Mouse (Mus musculus) embryonic stem cell, embryonic (primary cell): ENCODE data around the gene Pck2.

Source experiments
- CTCF ChIA-PET, 4 experiments: fragments of 300-600 bp in 2 of 4; fragments of 350-600 bp in 2 of 4; sonication (Branson Sonifier 250); formaldehyde crosslinking; loops; one replicate each; lab custom pipeline; 2022; ENCODE audit warnings: inconsistent platforms in 2 of 4; lab: Charles Lee
- POLR2A ChIA-PET, 4 experiments: fragments of 300-600 bp in 2 of 4; fragments of 350-600 bp in 2 of 4; sonication (Branson Sonifier 250); formaldehyde crosslinking; loops; one replicate each; lab custom pipeline; 2022; ENCODE audit warnings: antibody characterized with exemption in 4 of 4, inconsistent platforms in 1 of 4; lab: Charles Lee

Pck2 gene

DNA sequence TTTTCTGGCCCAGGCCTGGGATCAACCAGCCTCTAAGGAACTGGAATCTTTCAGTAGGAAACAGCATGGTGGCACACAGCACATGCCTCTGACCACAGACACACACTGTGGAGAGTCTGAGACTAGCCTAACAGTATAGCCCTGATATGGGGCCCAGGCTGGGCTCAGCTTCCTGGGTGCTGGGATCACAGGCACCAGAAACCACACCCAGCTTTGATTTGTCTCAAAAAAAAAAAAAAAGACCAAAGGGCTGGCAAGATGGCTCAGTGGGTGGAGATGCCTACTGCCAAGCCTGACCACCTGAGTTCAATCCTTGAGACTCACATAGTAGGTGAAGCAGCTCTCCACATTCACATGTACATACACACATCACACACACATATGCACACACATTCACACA, 14.6 kb downstream of the Pck2 start:
- POLR2A ChIA-PET = interaction anchor here in 2 of 4 experiments (0.6 to 6.5 kb wide), 13 partner anchors 9 to 911 kb away, joined by 3 to 96 read pairs (median 3); partner anchors contain the start of genes Pck2 (in 1 of the 2), Psme2 (in 1 of the 2) and Rnf31 (in 1 of the 2)
- CTCF ChIA-PET = interaction anchor here in 2 of 4 experiments (0.6 to 1.1 kb wide), 7 partner anchors 31 to 690 kb away, joined by 3 read pairs; partner anchors contain the start of gene Emc9 (in 1 of the 2)

DNA sequence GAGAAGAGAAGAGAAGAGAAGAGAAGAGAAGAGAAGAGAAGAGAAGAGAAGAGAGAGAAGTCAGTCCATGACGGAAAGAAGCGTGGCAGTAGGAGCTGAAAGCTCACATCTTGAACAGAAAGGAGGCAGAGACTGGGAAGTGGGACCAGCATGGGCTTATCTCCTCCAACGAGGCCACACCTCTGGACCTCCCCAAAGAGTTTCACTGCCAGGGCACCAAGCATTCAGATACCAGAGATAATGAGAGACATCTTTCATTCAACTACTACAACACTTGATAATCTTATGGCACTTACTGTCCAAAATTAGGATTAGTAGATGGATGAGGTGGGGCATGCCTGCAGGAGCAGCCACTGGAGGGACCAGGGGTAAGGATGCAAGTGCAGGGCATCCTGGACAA, 15.7 kb downstream of the Pck2 start:
- CTCF ChIA-PET = interaction anchor here in 3 of 4 experiments (0.5 to 2.1 kb wide), 9 partner anchors 9 to 268 kb away, joined by 3 to 17 read pairs (median 4); partner anchors contain the start of genes Emc9 (in 1 of the 3), Nfatc4 (in 1 of the 3), Pck2 (in 1 of the 3) and Psme2 (in 1 of the 3)
- POLR2A ChIA-PET = interaction anchor here in 3 of 4 experiments (0.7 to 6.5 kb wide), 10 partner anchors 9 to 268 kb away, joined by 3 to 96 read pairs (median 4); partner anchors contain the start of genes Pck2 (in 2 of the 3), Psme2 (in 1 of the 3) and Rnf31 (in 1 of the 3)

DNA sequence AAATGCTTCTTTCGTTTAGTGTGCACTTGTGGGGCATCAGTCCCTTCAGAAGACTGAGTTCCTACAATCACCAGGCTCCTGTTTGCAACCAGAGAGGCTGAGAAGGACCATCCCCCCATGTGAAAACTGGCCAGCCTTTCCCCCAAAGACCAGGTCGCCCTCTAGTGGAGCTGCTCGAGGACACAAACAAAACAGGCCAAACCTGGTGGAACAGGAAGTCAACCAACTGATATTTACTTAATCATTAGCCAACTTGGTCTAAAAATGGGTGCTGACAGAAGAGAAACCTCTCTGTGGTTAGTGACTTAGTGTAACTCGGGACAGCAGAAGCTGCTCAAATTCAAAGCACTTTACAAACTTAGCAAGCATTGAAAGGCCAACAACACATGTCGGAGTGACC, 16.9 kb downstream of the Pck2 start:
- ChIA-PET POLR2A (interaction anchor here in 3 of 4 experiments (0.6 to 6.5 kb wide), 18 partner anchors 8 to 676 kb away, joined by 3 to 96 read pairs (median 4); partner anchors contain the start of genes Pck2 (in 2 of the 3), Dhrs4 (in 1 of the 3), Fitm1 (in 1 of the 3) and Tgm1 (in 1 of the 3)), CTCF (interaction anchor here in 3 of 4 experiments (0.6 to 3.5 kb wide), 15 partner anchors 9 to 478 kb away, joined by 3 to 17 read pairs (median 4); partner anchors contain the start of genes Psme2 (in 2 of the 3), Rnf31 (in 2 of the 3), Dhrs4 (in 1 of the 3) and Nfatc4 (in 1 of the 3))

DNA sequence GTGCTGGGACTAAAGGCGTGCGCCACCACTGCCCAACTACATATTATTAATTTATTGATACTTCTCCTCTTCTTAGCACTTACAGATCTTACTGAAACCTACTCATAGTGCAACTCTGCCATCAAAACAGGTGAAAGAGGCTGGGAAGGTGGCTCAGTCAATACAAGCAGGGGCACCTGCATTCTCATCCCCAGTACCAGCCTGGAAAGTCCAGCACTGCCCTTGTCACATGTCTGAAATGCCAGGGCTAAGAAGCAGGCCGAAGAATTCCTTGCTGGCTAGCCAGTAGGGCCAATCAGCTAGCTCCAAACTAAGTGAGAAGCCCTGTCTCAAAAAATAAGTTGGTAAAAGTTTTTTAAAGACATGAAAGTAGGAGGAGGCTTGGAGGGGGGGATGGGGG, 17.5 kb downstream of the Pck2 start:
- ChIA-PET CTCF (interaction anchor here in 3 of 4 experiments (0.5 to 3.5 kb wide), 13 partner anchors 11 to 460 kb away, joined by 3 to 17 read pairs (median 4); partner anchors contain the start of genes Psme2 (in 2 of the 3), Rnf31 (in 2 of the 3), Dhrs4 (in 1 of the 3) and Emc9 (in 1 of the 3)), POLR2A (interaction anchor here in 3 of 4 experiments (0.6 to 6.5 kb wide), 18 partner anchors 9 to 480 kb away, joined by 3 to 96 read pairs (median 4); partner anchors contain the start of genes Pck2 (in 2 of the 3), Dhrs4 (in 1 of the 3), Psme2 (in 1 of the 3) and Rnf31 (in 1 of the 3))

DNA sequence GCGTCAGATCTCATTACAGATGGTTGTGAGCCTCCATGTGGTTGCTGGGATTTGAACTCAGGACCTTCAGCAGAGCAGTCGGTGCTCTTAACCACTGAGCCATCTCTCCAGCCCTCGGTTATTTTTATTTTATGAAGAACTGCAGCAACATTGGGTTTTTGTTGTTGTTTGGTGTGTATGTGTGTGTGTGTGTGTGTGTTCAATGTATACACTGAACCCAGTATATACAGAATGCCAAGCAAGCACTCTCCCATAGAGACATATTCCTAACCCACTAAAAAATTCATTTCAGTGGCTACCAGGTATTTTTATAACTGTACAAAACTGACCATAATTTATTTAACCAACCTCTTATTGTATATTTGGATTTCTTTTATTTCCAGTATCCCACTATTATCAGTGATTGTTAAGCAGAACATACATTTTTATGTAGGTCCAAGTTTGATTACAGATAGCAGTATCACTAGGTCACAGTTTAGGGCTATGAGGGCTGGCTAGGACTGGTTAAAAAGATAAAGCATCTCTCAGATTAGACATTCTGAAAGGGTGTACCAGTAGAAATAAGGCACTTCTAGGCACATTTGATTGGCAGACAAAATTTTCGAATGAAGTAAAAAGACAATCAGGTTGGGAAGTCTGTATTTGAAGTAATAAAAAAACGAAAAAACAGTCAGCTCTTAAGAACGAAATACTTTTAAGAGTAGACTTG, 18.8 kb downstream of the Pck2 start:
- ChIA-PET POLR2A (interaction anchor here in 3 of 4 experiments (0.7 to 8.6 kb wide), 32 partner anchors 8 to 481 kb away, joined by 3 to 92 read pairs (median 16); partner anchors contain the start of genes Pck2 (in 3 of the 3), Psme1 (in 3 of the 3), Psme2 (in 3 of the 3) and Rnf31 (in 3 of the 3)), CTCF (interaction anchor here in 3 of 4 experiments (0.5 to 3.5 kb wide), 9 partner anchors 17 to 203 kb away, joined by 3 to 18 read pairs (median 5); partner anchors contain the start of genes Dhrs4 (in 1 of the 3), Ltb4r2 (in 1 of the 3), Pck2 (in 1 of the 3) and Psme2 (in 1 of the 3))

DNA sequence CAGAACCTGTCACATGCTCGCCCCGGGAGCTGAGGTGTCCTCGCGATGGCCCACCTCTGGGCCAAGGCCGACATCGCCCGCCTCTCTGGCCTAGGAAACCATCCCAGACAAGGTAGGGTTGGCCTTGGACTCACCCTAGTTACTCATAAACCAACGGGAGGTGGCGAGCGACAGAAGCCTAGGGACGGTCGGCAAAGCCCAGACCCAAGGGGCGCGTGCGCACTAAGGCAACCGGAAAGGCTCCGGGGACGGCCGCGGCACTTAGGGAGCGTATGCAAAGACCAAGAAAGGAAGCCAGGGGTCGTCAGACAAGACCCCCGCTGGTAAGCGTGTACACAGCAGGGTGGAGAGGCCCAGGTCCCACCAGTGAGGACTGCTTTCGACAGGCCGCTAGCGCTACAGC, 19.7 kb downstream of the Pck2 start, which contains the start of gene Dcaf11:
TSS of gene Dcaf11 (plus strand) at position 208 of the 403 bp plus-strand sequence.
- POLR2A ChIA-PET = interaction anchor here (0.5 to 8.6 kb wide), 92 partner anchors 8 to 633 kb away, joined by 3 to 92 read pairs (median 6); partner anchors contain the start of genes Psme1 (in 4 of the 4), Emc9 (in 3 of the 4), Pck2 (in 3 of the 4) and Psme2 (in 3 of the 4)
- CTCF ChIA-PET = interaction anchor here in 3 of 4 experiments (0.7 to 3.5 kb wide), 26 partner anchors 8 to 545 kb away, joined by 3 to 18 read pairs (median 6); partner anchors contain the start of genes Dhrs4 (in 1 of the 3), Emc9 (in 1 of the 3), Ngdn (in 1 of the 3) and Pck2 (in 1 of the 3)

DNA sequence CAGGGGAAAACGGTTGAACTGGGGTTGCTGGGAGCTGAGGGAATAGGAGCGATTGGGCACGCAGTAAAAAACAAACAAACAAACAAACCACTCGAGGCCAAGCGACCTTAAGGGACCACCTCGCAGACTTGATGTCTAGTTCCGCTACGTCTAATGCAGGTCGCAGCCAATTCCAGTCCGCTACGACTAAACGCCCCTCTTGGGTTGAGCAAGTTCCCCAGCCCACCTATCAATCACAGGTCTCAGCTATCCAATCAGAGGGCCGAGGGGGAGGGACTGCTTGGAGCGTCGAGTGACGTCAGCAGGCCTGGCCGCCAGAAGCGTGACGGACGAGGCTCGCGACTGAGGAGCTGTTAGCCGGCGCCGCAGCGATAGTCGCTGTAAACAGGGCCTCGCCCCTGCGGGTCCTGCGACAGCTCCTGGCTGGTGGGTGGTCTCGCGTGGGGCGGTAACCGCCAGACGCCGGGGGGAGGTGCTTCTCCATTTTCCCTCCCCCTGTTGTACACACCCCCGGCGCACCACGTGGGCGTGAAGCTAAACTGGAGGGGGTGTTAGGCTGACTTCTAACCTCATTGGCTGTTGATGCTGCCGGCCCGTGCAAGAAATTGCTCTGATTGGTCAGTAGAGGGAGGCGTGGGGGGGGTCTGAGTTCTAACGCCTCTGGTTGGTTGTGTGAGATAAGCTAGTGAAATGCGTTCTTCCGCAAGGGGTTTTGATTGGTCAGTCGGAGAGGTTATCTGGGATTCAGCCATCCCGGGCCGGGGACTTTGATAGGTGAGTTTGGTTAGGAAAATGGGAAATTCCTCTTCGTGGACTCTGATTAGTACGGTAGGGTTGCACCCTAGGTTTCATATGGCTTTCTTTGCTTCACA, 20.4 kb downstream of the Pck2 start, which contains the start of gene A730061H03Rik:
TSS of gene A730061H03Rik (minus strand) at position 205 of the 872 bp plus-strand sequence.
- POLR2A ChIA-PET = interaction anchor here (0.5 to 8.6 kb wide), 113 partner anchors 9 to 634 kb away, joined by 3 to 92 read pairs (median 5); partner anchors contain the start of genes Psme1 (in 4 of the 4), Emc9 (in 3 of the 4), Gmpr2 (in 3 of the 4) and Nedd8 (in 3 of the 4)
- CTCF ChIA-PET = interaction anchor here (0.5 to 2.3 kb wide), 39 partner anchors 9 to 545 kb away, joined by 3 to 18 read pairs (median 4); partner anchors contain the start of genes Psme1 (in 2 of the 4), Rabggta (in 2 of the 4), Dhrs1 (in 1 of the 4) and Dhrs4 (in 1 of the 4)

DNA sequence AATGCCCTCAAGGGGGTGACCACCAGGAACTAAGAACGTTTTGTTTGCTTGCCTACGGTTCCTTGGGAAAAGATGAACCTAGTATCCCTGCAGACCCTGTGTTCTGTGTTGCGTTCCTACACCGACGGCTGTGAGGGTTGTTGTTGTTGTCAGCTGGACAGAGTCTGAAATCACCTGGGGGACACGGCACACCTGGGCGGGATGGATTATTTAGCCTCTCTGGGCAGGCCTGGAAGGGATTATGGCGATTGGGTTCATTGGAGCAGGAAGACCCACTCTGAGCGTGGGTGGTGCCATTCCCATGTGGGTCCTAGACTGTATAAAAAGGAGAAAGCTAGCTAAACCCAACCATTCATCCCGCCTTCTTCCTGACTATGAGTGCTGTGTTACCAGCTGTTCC, 21.8 kb downstream of the Pck2 start:
- CTCF ChIA-PET = interaction anchor here in 1 of 4 experiments (1.4 kb wide), 1 partner anchor 17 kb away, joined by 3 read pairs; no protein-coding TSS in a partner anchor

DNA sequence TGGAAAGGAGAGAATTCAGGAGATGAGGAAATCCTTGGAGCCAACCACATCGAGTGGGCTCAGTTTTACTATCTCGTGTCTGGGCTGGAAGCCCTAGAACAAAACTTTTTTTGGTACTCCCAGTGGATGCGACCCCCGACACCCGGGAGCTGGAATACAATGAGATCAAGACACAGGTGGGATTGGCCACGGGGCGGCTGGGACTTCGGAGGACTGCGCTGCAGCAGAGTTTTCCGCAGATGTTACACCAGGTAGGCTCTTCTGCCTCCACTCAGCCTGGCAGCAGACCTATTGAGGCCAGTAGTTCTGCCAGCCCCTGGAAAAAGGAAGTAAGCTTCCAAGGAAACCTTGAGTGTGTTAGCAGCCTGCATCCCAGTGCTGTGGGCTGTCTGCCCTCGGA, 23.2 kb downstream of the Pck2 start:
- ChIA-PET CTCF (interaction anchor here in 2 of 4 experiments (1.4 to 1.8 kb wide), 2 partner anchors 12 to 15 kb away, joined by 3 to 4 read pairs; partner anchors contain the start of gene Fitm1 (in 1 of the 2)), POLR2A (interaction anchor here in 3 of 4 experiments (0.6 to 8.6 kb wide), 8 partner anchors 9 to 141 kb away, joined by 3 to 92 read pairs (median 4); partner anchors contain the start of genes Emc9 (in 1 of the 3), Fitm1 (in 1 of the 3), Psme1 (in 1 of the 3) and Psme2 (in 1 of the 3))

More for the DNA sequence above, 21.8 kb downstream of the Pck2 start:
- POLR2A ChIA-PET = interaction anchor here in 2 of 4 experiments (0.8 to 8.6 kb wide), 13 partner anchors 9 to 312 kb away, joined by 3 to 92 read pairs (median 6); partner anchors contain the start of genes Fitm1 (in 2 of the 2), Pck2 (in 2 of the 2), Psme1 (in 2 of the 2) and Carmil3 (in 1 of the 2)

DNA sequence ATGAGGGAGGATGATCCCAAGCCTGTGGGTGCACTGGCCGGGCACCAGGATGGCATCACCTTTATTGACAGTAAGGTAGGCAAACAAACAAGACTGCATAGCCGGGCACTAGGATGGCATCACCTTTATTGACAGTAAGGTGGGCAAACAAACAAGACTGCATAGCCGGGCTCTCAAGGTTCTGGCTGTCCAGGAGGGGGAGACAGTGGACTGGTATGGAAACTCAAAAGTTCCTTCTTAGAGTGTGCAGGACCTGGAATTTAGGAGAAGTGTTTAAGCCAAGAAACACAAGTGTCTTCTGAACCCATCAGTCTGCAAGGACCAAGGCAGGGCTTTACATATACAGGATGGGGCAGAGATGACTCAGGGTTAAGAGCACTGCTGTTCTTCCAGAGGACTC, 25.7 kb downstream of the Pck2 start:
- ChIA-PET POLR2A (interaction anchor here in 2 of 4 experiments (1.8 to 8.6 kb wide), 3 partner anchors 12 to 26 kb away, joined by 4 to 92 read pairs (median 5); partner anchors contain the start of genes Psme1 (in 2 of the 2), Fitm1 (in 1 of the 2) and Pck2 (in 1 of the 2)), CTCF (no interaction called here)

DNA sequence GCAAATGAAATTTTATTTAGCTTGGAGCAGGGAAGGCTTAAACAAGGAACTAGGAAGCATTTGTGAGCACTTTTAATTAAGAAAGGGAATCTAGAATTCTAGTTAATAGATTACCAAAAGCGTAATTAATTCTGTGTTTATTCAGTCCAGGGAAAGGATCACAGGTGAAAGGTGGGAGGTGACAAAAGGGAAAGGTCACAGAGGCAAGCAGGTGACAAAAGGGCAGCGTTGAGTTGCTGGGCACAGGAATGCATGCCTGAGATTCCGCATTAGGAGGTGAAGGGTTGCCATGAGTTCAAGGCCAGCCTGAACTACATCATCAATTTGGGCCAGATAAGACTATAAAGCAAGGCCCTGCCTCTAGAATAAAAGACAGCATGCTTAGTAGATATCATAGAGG, 27.4 kb downstream of the Pck2 start:
- POLR2A ChIA-PET = interaction anchor here in 2 of 4 experiments (0.8 to 8.6 kb wide), 5 partner anchors 10 to 28 kb away, joined by 3 to 92 read pairs (median 4); partner anchors contain the start of genes Psme1 (in 2 of the 2), Fitm1 (in 1 of the 2), Pck2 (in 1 of the 2) and Psme2 (in 1 of the 2)
- CTCF ChIA-PET = no interaction called here

DNA sequence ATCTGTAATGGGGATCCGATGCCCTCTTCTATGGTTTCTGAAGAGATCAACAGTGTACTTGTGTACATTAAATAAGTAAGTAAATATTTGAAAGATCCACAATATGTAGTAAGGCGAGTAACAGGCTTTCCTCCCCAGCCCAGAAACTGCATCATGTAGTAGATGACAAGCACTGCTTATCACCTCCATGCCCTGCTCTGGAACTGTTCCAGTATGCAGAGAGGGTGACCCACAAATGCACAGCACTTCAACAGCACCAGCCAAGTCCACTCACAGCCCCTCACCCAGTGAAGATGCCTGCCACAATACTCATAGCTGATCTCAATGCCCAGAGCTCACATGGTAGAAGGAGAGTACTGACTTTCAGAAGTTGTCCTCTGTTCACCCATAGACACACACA, 30.5 kb downstream of the Pck2 start:
- ChIA-PET CTCF (interaction anchor here in 2 of 4 experiments (0.6 to 1.7 kb wide), 3 partner anchors 10 to 314 kb away, joined by 3 to 6 read pairs (median 3); partner anchors contain the start of genes A730061H03Rik (in 1 of the 2) and Khnyn (in 1 of the 2)), POLR2A (interaction anchor here in 3 of 4 experiments (0.7 to 2.8 kb wide), 9 partner anchors 9 to 449 kb away, joined by 3 to 15 read pairs (median 4); partner anchors contain the start of genes A730061H03Rik (in 2 of the 3), Dcaf11 (in 2 of the 3), Emc9 (in 1 of the 3) and Gmpr2 (in 1 of the 3))

DNA sequence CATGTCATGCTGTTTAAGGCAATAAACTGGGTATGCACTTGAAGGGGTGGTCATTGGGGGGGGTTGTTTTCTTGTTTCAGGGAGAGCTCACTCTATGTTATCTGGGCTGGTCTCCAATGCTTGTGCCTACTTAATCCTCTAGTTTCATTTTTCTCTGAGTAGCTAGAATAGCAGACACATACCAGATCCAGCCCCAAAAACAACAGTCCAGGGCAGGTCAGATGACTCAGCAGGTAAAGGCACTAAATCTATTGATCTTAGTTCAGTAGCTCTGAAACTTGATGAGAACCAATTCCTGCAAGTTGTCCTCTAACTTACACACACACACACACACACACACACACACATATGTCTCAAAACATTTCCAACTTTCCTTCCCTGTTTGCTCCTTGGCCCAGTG, 31.7 kb downstream of the Pck2 start:
- ChIA-PET POLR2A (interaction anchor here in 3 of 4 experiments (0.6 to 2.8 kb wide), 6 partner anchors 11 to 1337 kb away, joined by 3 to 15 read pairs (median 6); partner anchors contain the start of genes A730061H03Rik (in 3 of the 3), Dcaf11 (in 2 of the 3), Emc9 (in 1 of the 3) and Pck2 (in 1 of the 3)), CTCF (no interaction called here)

DNA sequence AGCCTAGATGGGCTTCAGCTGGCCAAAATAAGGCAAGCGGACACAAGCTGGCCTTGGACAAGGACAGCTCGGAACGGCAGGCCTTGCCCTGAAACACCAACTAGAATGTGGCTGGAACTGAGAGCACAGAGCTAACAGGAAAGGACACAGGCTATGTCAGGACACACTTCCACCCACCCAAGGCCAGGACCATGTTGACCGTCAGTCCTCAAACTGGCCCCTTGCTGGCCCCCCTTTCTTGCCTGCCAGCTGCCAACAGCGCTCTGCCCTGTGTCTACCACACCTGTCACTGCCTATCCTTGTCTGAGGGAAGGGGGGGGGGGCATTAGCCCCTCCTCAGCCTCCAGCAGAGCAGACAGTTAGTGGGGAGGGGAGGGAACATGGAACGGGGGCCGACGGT, 35.2 kb downstream of the Pck2 start, which contains the start of gene Fitm1:
TSS of gene Fitm1 (plus strand) at position 316 of the 400 bp plus-strand sequence.
- ChIA-PET CTCF (interaction anchor here in 2 of 4 experiments (0.6 to 1.5 kb wide), 7 partner anchors 10 to 574 kb away, joined by 3 to 13 read pairs (median 3); partner anchors contain the start of genes Emc9 (in 1 of the 2) and Pck2 (in 1 of the 2)), POLR2A (interaction anchor here (0.6 to 8.0 kb wide), 19 partner anchors 9 to 922 kb away, joined by 3 to 92 read pairs (median 4); partner anchors contain the start of genes A730061H03Rik (in 3 of the 4), Dcaf11 (in 2 of the 4), Psme2 (in 2 of the 4) and Rnf31 (in 2 of the 4))
